Mouse (Mus musculus) spleen, postnatal 4 days (tissue): ENCODE results near the gene S100a16.
A peak's percentile ranks its signal among the peaks of the same experiment; 100 is the strongest.

ENCODE experiments used
- DNase-seq, 2 experiments: peaks; one replicate each; pipeline ENCODE4 v3.0.0; 2022; ENCODE audit warnings: low spot score in 2 of 2

Gene S100a16

DNA sequence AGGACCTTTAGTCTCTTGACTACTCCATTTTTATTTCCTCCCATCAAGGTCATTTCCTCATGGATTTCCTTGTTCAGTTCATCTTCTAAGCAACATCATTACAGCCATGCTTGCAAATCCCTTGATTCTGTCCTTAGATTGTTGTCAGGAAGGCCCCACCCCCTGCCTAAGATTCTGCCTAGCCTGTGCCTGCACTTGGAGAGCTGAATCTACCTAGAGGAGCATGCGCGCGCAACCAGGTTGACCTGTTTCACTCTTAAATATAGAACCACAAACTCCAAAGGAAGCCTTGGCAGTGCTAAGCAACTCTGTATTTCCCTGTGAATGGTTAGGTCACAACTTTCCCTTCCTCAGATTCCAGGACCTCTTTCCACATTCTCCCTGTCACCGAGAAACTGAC lies 19.3 kb upstream of the S100a16 start:
- DNase-seq = no peak

DNA sequence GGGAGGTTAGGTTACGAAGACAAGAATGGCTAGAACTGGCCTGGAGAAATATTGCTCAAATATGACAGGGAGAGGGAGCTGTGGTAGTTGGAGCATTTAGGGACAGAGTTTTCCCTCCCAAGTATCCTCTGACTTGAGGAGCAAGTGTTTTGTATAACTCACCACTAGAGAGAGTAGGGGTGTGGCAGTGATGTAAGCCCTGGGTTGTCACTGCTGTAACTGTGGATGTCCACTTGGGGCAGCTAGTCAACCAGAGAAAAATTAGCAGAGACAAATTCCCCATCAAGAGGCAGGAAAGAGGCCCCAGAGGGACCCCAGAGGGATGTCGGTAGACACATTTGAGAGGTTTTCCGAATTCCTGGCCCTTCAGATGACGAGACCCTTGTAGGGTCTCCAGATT lies 11.6 kb upstream of the S100a16 start:
- peak in 1 of 2 experiments; percentile 62 for DNase-seq

DNA sequence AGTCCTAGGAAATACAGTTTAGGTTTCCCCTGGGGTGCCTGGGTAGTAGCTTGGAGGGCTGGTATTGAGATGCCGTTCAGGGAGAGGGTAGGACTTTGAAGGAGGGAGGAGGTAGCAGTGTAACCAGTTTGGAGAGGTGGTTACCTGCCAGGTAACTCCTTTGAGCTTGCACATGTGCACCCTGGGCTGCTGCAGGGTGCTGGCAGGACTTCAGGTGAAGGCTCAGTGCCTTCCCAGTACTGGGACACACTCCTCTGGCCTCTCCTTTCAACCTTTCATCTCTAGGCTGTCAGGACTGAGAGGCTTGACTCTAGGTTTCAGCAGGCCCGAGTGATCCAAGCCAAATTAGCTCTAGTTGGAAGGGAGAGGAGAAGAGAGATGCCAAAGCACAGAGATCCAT lies 11.0 kb upstream of the S100a16 start:
- DNase-seq = peak in 1 of 2 experiments; percentile 55

DNA sequence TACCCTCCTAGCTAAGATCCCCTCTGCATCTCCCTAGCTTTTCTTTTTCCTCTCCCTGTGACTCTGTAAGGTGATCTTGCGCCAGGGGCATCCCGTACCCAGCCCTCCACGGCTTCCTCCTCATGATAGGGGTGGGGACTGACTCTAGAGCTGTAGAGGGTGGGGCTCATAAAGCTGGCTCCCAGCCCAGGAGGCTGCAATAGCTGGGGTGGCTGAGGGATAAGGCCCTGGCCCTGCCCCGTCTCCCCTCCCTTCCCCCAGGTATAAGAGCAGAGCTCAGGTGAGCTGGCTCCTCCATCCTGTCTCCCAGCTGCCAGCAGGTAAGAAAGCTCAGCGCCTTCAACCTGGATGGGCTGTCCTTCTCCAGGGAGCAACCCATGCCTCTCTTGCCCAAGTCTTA lies 10.5 kb upstream of the S100a16 start, which contains the start of gene S100a14:
Gene S100a14, plus strand, starts transcription at position 277 of the 400 bp plus-strand sequence.
- DNase-seq = peak in 1 of 2 experiments; percentile 61

DNA sequence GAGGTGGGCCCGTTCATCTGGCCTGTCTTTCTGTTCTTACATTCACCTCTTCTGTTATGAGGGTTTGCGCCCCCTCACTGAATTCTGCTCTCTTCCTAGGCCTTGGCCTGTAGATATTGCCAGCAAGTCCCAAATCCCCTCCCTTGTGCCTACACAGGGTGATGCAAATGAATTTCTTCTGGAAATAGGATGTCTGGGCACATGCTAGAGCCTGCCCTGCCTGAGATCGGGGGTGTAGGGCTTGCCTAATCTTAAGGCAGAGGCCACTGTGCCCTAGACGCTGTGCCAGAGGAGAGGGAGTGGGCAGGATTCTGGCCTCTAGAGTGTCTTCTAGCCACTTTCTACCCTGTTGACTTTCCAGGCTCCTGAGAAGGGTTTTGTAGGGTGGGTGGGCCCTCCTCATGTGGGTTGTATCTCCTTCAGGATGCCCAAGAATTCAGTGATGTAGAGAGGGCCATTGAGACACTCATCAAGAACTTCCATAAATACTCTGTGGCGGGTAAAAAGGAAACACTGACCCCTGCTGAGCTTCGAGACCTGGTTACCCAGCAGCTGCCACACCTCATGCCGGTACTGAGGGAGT lies 9.7 kb upstream of the S100a16 start:
- peak in 1 of 2 experiments; percentile 45 for DNase-seq

DNA sequence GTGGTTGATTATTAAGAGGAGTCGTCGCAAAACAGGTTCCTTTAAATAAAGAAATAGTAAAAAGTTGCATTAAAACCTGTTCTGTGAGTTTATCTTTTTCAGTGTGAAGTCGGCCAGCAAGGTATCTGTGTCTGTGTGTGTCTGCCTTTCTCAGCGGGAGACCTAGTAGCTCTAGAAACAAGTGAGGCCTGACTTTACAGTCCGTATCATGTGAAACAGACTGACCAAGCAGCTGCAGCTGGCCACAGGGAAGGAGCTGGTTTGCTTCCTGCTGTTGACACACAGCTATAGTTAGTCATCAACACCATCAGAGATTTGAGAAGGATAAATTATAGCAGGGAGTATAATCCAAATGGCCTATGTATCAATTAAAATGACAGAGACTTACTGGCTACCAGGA lies 5.3 kb upstream of the S100a16 start:
- no peak for DNase-seq

DNA sequence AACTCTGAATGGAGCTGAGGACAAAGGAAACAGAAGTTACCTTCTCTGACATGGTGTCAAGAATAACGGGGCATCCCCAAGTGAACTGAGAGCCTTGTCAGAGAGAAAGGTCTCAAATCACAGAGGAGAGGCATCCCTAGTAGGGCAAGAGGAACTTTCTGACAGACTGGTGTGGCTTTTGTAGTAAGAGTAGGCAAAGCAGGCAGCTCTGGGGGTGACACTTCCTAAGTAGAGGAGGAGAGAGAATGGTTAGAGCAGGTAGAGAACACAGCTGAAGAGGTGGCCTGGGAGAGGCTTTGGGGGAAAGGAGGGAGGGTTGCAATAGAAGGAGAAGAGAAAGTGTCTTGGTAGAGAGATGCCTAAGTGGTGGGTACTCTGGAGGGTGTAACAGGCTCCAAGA lies 1.6 kb upstream of the S100a16 start:
- DNase-seq = no peak

DNA sequence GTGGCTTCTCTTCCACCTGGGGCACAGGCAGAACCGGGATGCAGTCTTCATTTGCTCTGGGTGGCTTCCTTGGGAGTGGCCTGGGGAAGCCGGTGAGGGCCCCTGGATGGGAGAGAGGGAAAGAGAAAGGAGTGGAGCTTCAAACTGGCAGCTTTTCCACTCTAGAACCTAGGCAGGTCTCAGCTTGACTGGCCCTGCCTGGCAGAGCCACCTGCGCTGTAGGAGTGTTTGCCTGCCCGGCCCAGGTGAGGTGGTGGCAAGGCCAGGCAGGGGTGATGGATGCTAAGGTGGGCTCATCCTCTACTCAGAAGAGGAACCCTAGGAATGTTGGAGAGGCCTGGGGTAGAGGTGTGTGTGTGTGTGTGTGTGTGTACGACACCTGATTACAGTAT lies 847 bp downstream of the S100a16 start:
- no peak for DNase-seq

DNA sequence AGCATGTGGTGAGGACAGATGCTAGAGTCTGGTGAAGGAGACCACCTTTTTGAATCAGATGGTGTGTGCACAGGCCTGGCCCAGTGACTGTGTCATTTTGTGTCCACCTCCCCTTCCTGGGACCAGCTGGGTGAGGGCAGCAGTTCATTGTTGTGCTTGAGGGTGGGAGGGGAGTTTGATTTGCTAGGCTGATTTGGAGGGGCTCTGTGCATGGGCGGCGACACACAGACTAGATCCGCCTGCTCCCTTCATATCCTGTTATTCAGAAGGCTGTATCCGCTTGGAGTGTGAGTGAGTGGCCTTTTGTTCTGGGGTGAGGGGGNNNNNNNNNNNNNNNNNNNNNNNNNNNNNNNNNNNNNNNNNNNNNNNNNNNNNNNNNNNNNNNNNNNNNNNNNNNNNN lies 3.9 kb downstream of the S100a16 start:
- DNase-seq = no peak

DNA sequence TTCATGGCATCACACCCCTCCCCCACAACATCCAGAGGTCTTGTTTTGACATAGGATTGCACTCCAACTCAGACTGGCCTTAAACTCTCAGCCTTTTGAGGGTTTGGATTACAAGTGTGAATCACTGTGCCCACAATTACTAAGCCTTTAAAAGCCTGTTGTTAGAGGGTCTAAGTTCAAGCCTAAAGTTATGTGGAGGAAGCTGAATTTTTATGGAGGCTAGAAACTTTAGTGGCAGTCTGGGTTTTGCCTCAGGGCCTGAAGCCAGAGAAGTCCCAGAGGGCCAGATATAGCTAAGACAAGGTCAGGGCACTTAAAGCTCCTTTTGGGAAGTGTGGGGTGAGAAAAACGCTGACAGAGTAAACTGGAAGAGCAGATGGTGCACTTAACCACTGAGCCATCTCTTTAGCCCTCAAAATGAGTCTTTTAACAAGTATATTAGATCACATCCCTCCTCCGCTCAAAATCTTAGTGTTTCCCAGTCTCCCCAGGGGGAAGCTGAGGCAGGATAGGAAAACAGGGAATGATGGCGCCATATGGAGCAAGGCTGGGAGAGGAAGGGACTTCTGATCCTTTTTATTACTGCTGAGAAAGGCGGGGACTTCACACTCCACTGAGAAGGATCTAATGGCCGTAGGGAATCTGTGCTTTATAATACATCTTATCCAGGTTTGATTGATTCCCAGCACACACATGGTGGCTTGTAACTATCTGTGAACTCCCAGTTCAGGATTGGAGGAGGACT lies 12.8 kb downstream of the S100a16 start:
- DNase-seq = no peak

DNA sequence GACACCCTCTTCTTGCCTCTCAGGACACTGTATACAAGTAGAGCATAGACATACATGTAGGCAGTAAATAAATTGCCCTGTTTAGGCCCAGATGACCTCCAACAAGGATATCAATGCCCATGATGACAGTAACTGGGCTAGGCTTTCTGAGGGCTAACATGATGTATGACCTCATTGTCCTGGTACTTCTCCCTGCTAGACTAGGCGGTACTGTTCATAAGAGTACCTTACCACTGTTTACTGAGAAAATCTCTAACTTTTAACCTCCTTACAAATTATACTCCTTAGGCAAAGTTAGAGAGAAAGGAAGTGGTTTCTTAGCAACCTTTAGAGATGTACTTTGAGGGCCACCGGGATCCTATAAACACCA lies 13.4 kb downstream of the S100a16 start:
- no peak for DNase-seq

DNA sequence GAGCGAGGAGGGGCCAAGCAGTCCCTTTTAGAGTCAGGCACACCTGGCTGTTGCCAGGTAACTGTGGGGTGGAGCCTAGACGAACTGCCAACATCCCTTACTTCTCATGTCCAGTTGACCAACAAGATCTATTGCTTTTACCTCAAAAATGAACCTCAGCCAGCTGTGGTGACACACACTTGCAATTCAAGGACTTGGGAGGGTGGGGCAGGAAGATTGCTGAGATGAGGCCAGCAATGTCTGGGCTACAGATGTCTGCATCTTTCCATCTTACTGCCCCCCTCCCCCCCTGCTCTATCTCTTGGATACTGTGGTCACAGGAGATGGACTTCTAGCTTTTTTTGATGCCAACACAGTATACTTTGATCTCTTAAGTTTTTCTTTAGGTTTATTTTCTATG lies 15.2 kb downstream of the S100a16 start:
- no peak for DNase-seq

DNA sequence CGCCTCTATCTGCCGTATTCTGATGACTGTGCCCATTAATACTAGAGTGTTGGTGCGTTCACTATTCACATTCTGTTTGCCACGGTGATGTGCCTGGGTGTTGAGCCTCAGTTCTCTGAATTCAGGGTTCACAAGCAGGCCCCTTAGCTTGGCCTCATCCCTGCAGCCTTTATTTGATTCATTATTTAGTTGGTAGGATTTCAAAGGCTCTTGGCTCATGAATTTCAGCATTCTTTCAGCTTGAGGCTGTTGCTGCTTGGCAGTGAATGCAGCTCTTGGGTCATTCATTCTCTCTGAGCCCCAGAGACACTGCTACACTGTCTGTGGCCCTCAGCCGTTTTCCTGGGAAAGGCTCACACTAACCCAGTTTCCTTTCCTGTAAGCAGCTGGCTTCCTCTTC lies 18.9 kb downstream of the S100a16 start:
- DNase-seq = no peak

DNA sequence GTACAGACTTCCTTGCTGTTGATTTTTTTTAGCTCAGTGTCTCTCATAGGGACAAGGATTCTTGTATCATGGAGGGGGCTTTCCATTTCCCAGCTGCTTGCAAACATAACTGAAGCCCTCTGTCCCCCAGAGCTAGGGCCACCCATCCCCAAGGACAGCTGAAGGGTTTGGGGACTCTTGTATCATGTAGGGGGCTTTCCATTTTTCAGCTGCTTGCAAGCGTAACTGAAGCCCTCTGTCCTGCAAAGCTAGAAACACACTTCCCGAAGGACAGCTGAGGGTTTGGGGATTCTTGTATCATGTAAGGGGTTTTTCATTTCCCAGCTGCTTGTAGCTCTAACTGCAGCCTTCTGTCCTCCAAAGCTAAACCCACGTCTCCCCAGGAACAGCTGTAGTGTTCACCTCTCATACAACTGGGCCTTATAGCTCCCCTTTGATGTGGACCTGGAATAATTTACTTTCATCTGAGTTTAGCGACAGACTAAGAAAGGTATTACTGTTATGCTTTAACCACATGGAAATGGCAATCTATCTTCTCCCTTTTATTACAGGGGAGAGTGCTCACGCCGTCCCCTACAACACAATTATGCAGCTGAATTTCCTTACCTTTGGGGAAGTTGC lies 23.1 kb downstream of the S100a16 start, which contains the start of gene S100a3:
Gene S100a3, plus strand, starts transcription at position 571 of the 621 bp plus-strand sequence.
- no peak for DNase-seq

DNA sequence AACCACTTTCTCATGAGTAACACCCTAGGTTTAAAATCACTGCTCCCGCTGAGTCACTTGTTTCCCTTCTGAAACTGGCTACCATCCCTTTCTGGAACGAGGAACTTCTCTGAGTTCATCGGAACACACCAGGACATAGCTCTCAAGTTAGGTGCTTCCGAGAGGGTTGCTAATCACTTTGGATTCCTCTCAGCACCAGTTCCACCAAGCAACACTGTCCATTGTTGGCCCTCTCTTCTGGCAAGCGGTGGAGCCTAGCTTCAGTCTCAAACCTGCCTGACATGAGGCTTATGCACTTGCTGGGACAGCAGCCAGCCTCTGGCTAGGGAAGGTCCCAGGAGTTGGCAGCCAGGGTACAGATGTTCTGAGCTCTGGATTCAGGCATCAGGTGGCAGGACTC lies 37.6 kb downstream of the S100a16 start:
- no peak for DNase-seq

DNA sequence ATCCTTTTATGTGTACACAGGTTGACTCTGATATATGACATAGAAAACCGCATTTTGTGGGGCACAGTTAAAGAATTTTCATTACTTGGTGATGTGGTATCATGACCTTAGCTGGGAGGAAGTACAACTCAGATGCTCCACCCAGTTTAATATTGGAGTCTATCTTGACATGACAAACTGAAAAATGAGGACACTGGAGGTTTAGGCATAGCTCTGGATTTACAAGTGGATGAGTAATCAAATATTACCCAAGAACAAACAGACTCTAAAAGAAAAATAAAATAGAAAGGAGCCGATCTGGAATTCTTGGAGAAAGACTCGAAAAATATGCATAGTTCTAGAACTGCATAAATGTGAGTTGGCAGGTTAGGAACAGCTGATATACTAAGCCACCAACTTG lies 38.3 kb downstream of the S100a16 start:
- DNase-seq = no peak

DNA sequence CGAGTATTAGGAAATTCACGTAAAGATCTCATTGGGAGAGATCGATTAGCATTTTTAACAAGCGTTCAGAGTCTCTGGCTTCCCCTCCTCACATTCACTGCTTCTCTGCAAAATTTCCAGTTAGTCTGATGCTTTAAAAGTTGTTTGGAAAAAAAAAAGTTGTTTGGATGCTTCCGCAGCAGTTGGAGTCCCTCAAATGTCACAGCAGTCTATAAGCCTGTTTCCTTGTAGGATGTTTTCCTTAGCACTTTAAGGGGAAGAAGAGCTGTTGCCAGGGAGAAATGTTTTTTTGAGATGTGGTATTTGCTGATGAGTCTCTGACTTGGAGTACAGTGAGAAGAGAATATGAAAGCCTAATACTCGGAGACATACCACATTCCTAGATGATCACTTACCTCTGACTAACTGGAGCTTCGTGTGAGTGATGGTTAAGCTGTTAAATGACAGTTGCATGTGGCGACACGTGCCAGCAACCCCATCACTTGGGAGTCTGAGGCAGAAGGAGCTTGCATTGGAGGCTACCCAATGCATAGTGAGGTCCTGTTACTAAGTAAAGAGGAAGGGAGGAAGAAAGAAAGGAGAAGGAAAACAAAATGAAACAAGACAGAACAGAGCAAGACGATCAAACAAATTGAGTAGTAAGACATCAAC lies 39.4 kb downstream of the S100a16 start:
- no peak for DNase-seq

DNA sequence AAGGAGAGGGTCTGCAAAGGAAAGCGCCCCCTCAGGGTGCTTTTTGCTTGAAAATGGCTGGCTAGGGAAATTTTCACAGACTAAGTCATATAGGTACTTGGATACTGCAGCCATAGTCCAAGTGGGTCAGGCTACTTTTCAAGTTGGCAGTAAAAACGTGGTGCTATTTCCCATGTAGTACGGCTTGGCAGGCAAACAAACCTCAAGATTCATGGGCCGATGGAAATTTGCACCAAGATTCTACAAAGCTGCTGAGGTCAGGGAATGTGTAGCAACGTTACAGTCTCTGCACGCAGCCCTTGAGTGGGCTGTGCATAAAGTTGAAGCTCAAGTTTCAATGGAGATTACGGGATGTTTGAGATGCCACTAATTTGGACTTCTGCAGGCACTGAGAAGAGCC lies 42.4 kb downstream of the S100a16 start:
- DNase-seq = no peak

DNA sequence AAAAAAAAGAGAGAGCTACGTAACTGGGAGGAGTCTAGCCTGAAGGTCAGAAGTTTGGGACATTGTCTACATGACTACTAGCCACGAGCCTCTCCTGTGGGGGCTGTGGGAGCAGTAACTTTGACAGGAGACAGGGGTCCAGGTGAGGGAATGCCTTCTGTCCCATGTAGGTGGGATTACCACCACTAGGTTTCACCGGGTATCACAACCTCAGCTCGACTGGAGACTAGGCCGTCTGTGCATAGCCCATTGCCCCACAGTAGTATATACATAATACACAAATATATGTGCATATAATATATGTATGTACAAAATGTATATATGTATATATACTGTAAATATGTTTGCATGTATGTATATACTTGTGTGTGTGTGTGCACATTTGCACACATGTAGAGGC lies 44.1 kb downstream of the S100a16 start:
- DNase-seq = no peak

DNA sequence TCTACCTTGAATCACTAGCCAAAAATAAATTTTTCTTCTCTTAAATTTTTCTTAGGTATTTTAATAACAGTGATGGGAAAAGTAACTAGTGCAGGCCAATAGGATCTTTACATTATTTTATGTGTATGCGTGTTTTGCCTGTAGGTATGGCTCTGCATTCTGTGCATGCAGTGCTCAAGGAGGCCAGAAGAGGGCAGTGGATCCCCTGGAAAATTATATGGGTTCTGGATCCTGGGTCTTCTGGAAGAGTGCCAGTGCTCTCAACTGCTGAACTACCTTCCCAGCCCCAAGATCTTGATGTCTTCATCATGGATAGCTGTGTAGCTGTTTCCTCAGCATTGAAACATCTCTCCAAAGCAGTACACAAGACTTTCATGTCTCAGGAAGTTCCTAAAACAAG lies 45.1 kb downstream of the S100a16 start:
- no peak for DNase-seq

DNA sequence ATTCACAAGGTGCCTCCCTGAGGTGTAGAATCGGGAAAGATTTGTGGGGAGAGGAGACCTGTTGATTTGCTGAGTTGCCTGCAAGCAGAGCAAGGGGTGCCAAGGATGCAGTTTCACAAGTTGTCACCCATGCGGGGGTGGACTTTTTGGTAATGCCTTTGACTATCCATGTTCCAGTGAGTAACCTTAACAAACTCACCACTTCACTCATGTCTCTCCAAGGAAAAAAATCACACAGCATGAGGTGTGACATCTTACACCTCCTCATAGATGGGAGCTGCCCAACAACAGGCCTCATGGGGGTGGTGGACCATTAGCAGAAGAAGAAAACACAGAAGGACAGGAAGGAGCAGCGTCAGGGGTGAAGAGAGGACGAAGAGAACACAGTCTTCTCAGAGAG lies 45.5 kb downstream of the S100a16 start:
- DNase-seq = no peak

DNA sequence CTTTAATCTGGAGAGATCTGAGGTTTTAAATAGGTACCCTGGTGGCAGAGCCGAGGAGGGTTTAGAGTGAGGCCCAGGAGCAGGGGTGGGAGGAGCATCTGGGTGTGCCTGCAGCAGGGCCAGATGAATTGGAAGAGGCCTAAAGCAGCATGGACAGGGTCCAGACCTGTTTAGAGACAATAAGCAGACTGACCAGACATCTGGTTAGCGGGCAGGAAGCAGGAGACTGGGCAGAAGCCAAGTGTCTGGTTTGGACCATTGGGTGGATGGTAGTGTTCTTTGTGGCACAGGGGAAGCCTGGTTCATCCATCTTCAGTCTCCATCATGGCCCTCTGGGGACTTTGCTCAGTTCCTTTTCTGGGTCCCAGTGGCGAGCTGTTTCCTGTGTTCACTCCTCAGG lies 46.8 kb downstream of the S100a16 start:
- no peak for DNase-seq

DNA sequence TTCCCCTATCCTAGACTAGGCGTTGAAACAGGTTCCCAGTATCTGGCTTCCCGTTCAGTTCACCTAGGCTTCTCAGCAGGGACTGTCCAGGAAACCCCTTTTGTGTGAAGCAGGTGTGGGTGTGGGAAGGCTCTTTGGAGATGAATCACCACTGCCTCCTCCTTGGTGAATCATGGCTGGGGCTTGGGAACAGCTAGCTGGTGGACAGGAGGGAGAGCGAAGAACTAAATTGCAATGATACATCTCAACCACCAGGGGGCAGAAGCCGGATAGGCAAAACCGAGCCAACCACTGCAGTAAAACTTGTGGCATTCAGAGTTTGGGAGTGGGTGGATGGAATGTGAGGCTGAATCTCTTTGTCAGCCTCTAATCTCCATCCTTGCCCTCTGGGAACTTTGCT lies 48.5 kb downstream of the S100a16 start:
- peak; percentile 40 to 74 for DNase-seq
